Mouse (Mus musculus) heart, adult 2 months (tissue): ENCODE results near the gene Uspl1.

ENCODE experiments used
- CTCF ChIP-seq: fragments of 200-600 bp; IDR thresholded peaks from 2 replicates; pipeline ENCODE4 v1.8.1; 2022; ENCODE audit warnings: antibody characterized with exemption, mild to moderate bottlenecking, moderate library complexity
- EP300 ChIP-seq: fragments of 200-500 bp; IDR thresholded peaks from 2 replicates; pipeline ENCODE4 v1.6.1; 2011; ENCODE audit warnings: low read depth, low read length, control low read depth; ENCODE audit not compliant: insufficient read depth
- POLR2A ChIP-seq: fragments of 200-500 bp; IDR thresholded peaks from 2 replicates; pipeline ENCODE4 v1.6.1; 2011; ENCODE audit warnings: mild to moderate bottlenecking, low read depth, low read length, control low read depth; ENCODE audit not compliant: insufficient read depth

GRCm38 (mm10) chr5:149175736-149176135, 8.4 kb upstream of the Uspl1 start:
- TF ChIP-seq POLR2A (no peak), CTCF (no peak), EP300 (no peak)
